Mouse (Mus musculus) spleen, adult 2 months (tissue): Measurements from ENCODE around the gene Cpne6.

Source experiments
- CTCF ChIP-seq: fragments of 200-500 bp; IDR thresholded peaks from 2 replicates; pipeline ENCODE4 v1.5.1; 2011; ENCODE audit warnings: mild to moderate bottlenecking, inconsistent platforms; ENCODE audit not compliant: insufficient read depth, insufficient read length, insufficient replicate concordance; ENCODE audit errors: extremely low read depth
- POLR2A ChIP-seq: fragments of 200-500 bp; IDR thresholded peaks from 2 replicates; pipeline ENCODE4 v1.6.1; 2011; ENCODE audit warnings: low read depth, low read length, inconsistent platforms

DNA sequence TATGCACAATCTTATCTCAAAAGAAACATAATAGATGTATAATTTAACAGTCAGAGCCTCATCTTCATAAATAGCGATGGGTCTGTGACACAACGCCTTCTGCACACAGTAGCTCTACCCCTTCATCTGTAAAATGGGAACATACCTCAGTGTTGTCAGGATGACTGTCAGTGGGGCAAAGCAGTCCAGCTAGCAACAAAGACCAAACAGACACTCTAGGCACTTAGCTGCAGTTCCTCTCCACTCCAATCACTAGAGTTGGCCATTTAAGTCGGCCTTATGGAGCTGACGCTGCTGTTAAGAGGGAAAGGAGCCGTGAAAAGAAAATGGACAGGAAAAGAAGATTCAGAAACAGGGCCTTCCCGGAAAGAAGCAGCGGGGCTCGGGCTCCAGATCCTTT lies 41.5 kb downstream of the Cpne6 start:
- no peak for TF ChIP-seq CTCF
- TF ChIP-seq POLR2A, result no peak
